Mouse (Mus musculus) CH12F3 (cell line): ENCODE results near the gene Ccdc28b.

ENCODE experiments used
- in situ Hi-C: fragments of 300-500 bp; cut with MboI; formaldehyde crosslinking; loops from 2 replicates; pipeline ENCODE4 v1.14.3; 2020; ENCODE audit warnings: low sequenced_read_pairs

Gene Ccdc28b

DNA sequence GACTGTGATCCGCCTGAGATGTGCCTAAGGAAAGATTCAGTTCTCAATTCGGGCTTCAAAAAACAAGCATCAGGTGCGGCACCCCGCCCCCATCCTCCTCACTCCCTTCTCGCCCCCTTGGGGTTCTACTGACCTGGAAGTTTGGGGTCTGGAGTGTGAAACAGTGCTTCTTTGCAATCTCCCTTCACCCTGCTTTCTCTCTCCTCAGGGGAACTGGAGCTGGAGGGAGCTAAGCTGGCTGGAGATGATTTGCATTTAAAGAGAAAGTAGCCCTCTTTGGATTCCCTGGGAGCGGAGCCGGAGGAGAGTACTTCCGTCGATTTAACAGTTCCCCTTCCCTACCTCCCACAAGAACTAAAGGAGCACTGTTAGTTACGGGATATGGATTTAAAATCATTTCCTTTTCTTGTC is at the start of gene Ccdc28b:
Gene Ccdc28b (minus strand): TSS at position 267 of the 411 bp plus-strand sequence.
- in situ Hi-C loops, result loop anchor here (25.0 kb wide), 1 partner anchor 261 kb away; no protein-coding TSS in a partner anchor

DNA sequence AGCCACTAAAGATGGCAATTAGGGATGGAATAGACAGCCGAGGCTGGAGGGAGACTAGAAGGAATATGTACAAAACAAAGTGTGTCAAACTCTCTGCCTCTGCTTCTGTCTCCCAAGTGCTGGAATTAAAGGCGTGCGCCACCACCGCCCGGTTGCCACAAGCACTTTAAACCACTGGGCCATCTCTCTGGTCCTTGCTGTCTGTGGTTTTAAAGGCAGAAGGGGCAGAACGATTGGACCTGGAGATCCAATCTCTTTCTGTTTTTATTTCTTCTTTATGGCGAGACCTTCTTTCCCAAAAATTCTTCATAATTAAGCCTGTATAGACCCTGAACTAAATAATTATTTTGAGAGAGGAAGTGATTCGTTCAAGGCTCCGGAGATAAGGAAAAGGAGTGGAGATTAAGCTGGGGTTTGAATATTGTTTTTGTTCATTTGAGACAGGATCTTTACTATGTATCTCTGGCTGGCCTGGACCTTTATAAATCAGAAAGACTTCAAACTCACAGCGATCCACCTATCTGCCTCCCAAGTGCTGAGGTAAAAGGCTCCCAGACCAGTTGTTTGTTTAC is 49.2 kb upstream of the Ccdc28b start:
- in situ Hi-C loops, result no loop called here

DNA sequence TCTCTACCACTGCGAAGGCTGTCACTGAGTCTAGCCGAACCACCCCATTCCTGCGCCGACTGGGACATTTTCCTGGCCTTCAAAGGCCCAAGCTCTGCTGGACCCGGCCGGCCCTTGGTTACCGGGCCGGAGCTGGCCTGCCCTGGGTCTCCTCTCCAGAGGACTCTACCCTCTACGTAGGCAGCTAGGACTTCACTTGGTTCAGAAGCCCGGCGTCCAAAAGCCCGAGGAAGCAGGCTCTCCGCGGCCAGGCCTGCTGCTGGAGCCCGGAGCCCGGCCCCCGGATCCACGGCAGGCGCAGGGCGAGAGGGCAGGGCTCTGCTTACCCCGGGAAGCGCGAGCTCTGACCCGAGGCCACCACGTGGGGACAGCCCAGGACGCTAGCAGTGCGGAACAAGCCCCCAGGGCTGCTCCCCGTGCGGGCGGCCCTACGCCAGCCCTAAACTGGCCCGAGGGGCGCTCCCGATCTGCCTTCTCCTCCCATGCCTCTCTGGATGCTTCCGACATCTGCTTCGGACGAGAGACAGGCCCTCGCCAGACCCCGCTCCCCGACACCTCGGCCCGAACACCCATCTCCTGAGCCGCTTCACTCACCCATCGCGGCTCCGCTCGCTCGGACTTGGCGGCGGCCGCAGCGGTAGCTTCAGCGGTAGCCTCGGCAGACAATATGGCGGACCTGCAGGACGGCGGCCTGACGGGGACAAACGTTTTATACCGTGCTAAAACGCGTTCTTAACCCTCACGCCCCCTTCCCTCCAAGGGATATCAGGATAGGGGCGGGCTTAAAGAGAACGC is 48.5 kb upstream of the Ccdc28b start, which contains the start of gene Kpna6:
Gene Kpna6 (minus strand): TSS at position 685 of the 795 bp plus-strand sequence.
- in situ Hi-C loops, result no loop called here

DNA sequence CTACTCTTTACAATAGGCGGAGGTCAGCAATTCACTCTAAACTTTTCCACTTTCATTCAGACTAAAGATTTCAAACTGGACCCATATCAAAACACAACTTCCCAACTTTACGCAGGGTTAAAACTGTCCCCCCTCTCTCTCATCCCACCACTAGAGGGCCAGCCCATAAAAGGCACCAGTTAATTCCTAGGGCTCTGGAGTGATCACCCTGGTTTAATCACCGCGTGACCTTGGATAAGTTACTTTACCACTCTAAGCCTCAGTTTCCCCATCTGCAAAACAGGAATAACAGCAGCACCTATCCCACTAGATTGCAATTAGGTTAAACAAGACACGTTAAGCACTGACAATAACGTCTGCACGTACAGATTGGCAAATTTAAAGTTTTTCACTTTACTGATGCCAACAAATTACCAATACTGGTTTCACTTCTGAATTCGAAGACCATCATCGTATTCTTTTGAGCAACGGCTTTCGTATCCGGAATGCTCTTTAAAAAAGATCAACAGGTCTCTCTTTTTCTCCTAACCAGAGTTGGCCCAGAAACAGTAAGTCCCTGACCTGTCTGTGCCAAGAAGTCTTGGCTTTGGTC is 47.8 kb upstream of the Ccdc28b start:
- in situ Hi-C loops, result no loop called here

DNA sequence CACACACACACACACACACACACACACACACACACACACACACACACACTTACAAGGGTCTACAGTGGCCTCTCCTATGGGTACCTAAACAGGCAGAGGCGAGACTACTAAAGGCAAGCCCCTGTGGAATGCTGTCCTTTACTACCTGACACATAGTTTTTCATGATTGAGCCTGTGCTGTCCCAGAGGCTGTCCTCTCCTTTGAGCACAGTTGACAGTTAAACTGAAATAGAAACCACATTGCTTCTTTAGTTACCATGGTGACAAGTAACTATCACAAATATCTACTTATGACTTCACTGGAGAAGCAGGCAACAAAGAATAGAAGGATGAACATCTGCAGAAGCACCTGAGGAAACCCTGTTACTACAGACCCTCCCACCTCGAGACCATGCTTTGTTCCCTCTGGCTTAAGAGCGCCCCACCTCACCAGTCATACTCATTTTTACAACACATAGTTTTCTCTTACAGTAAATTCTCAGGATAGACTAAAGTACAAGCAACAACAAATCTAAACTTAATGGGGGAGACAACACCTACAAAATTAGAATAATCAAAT is 38.6 kb upstream of the Ccdc28b start:
- in situ Hi-C loops, result no loop called here

DNA sequence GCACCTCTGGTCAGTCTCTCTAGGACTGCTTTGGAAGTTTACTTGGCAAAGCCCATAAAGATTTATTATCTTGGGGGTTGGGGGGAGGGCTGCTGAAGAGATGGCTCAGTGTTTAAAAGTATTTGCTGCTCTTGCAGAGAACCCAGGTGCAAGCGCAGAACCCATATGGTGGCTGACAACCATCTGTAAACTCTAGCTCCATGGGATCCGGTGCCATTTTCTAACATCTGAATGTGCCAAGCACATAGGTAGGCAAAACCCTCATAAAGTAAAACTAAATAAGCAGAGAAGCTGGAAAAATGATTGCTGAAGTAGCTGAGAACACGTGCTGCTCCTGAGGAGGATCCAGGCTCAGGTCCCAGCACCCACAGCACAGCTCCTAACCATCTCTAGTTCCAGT is 37.8 kb upstream of the Ccdc28b start:
- in situ Hi-C loops, result no loop called here

DNA sequence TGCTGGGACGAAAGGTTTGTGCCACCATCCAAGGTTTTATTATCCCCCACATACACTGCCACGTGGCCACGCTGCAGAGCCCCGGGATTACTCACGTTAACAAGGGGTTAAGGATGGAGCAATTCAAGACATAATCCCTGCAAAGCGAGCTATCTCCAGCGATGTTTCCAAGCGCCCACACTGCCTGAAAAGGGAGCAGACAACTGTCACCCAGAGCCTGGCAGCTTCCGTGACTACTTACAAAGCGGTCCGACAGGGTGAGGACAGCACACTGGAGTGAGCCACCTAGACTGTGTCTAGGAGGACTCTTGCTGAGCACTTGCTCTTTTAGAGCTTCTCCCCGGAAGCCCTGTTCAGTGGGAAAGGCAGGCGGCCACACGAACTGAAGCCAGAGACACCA is 31.0 kb upstream of the Ccdc28b start:
- in situ Hi-C loops, result no loop called here

DNA sequence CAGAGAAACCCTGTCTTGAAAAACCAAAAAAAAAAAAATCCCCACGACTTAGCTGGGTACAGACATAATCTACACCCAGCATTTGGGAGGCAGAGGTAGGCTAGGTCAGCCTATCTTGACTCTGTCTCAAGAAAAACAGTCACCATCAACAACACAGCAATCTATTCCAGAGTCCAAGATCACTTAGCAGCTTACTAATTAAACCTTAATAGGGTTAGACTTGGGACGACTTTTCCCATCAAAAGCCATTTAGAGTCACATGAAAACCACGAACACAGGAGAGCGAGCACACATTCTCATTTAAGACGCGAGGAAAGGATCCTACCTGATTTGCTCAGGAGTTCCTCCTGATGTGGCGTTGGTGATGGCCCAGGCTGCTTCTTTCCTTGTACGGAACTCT is 26.6 kb upstream of the Ccdc28b start:
- in situ Hi-C loops, result no loop called here

DNA sequence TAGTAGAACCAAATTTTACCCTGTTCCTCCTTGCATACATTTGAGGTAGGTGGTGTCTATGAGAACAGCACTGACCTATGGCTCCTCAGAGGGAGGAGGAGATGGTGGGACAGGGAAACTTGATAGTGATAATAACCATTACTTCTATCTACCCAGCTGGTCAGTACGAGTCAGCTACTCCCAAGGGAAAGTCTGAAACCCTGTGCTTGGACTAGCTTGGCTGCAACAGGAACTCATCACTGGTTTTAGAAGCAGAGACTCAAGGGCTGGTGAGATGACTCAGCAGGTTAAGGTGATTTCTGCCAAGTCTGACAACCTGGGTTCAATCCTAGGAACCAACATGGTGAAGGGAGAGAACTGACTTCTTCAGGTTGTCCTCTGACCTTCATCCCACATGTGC is 24.9 kb upstream of the Ccdc28b start:
- in situ Hi-C loops, result no loop called here

DNA sequence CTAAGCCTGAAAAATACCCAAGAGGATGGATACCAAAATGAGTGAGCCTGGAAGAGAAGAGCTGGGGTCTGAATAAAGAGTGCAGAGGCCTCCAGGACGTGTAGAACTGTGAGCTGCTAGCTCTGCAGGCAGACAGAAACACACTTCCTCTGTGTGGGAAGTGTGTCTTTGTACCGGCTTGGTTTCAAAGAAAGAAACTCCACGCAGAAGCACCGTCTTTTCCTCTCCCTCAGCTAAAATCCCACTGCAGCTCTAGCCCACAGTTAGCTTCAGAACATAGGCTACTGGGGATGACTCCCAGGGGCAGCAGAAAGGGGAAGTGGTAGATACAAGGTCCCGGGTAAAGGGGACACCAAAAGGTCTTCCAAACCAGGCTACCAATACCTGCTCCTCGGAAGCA is 21.5 kb upstream of the Ccdc28b start:
- in situ Hi-C loops, result no loop called here

DNA sequence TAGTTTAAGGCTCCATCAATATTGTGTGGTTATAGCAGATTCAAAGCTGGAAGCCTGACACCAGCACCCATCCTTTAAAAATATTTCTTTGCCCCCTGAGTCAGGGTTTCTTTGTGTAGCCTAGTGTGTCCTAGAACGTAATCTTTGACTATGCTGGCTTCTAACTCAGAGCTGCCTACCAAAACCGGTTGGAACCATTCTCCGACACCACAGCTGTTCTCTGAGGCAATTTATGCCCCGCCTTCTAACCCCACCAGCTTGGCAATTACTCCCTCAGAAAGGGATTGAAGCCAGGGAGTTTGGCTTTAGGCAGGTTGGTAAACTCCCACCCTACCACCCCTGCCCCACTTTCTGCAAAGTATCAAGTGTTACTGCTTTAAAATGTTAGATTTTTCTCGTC is 18.0 kb upstream of the Ccdc28b start:
- in situ Hi-C loops, result no loop called here

DNA sequence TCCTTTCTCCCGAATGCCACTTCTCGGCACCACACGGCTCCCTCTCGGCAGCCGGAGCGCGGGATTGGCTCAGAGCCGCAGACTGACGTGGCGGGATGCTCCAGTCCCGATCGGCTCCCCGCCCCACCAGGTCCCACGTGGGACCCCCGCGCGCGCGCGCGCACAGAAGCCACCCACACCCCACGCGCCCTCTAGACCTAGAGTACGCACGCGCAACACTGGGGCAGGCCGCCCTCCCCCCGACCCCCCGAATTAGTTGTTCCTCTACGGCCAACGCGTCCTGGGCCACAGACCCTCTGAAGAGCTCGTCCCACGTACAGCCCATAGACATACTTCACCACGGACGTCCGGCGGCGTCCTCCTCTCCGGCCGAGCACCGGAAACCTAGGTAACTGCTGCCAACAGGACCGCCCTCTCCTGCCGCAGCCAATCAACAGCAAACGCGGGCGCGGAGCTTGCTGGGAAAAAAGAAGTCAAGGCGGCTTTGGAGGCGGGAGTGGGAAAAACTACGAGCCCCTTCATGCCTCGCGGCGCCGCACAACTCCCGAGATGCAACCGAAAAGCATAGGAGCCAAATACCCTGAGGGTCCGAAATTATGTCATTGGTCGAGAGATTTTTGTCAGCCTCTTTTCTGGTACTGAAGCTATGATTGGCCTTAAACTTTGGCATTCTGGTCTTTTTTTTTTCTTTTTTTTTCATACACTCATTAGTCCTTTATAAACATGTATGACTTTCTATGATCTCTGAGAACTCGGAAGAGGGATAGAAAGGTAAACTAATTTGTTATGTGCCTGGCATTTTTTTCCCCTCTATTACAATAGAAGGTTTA is 17.1 kb upstream of the Ccdc28b start, which contains the start of gene Txlna:
Gene Txlna (minus strand): TSS at position 428 of the 830 bp plus-strand sequence.
- in situ Hi-C loops, result no loop called here

DNA sequence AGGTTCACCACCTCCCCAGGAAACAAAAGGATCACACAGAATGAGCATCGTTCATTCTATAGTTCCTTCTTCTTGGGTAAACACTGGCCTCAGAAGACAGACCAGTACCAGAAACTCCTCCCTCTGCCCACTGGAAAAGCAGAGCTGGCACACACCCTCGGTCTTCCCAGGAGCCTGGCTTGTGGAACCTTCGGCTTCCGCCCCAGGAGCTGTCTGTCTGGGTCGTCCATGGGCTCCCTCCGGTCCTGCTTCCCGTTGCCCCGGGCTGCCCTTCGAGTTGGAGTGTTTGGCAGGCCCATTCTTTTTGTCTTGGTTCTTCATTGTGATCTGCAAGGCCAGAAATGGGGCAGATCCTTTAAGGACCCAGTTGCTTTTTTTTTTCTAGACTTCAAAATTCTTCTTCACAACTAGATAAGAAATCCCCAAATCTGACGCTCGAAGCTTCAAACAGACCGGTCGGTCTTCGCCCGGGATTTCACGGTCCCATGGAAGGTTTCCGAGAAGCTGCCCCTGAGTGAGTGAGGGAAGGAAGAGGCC is 16.4 kb upstream of the Ccdc28b start:
- in situ Hi-C loops, result no loop called here

DNA sequence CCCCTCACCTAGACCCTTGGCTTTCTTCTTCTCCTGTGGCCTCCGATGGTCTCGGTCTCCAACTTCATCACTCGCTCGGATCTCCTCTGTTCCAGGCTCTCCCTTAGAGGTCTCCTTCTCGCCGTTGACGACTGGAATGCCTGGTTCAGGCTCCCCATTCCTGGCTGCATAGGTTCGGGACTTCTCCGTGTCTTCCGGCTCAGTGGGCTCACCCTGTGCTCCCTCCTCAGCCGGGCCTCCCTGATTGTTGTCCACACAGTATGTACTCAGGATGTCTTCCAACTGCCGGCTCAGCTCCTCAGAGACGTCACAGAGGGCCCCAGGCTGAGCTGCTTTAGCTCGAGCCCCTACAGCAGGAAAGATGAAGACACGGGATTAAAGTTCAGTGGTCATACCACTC is 15.5 kb upstream of the Ccdc28b start:
- in situ Hi-C loops, result no loop called here

DNA sequence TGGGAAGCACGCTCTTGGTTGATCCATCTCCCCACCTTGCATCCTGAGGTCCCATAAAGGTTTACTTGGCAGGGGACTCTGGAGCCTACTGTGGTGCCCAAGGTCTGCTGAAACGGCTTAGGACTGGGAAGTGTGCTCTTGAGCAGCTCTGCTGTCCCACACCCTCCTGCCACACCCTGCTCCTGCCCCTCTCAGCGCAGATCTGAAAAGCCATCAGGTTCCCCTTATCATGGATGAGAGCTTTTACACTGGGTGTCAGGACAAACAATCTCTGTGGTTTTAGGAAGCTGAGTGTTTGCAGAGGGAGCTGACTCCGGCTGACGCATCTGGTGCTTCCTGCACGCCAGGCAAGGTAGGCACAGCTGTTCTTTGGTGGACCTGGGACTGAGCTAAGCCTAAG is 10.1 kb upstream of the Ccdc28b start:
- in situ Hi-C loops, result no loop called here

DNA sequence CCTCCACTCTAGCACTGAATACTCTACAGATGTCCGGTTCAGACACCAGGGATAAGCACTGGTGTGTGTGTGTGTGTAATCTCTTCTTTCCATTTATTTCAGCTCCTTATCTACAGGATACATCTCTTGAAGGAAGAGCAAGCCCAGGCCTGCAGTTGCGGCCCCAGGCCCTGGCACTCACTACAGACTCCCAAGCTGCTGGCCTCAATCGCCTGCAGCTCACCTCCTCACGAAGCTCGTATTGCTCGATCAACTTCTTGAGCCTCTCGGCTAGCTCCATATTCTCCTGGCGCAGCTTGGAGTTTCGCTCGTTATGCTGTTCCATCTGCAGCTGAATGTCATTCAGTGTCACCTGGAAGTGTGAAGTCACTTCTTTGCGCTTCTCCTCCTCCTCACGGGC is 8.1 kb upstream of the Ccdc28b start:
- in situ Hi-C loops, result no loop called here

DNA sequence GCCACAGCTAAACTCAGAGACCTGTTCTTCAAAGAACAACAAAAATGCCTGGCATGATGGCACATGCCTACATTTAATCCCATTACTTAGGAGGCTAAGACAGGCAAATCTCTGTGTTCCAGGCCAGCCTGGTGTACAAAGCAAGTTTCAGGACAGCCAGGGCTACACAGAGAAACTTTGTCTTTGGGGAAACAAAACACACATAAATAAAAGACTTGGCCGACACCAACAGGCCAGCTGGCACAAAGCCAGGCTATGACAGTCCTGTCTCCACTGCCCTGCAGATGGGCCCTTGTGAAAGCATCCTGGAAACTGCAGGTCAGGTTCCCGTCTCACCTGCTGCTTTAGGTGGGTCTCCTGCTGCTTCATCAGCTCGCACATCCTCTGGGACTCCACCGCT is 7.2 kb upstream of the Ccdc28b start:
- in situ Hi-C loops, result no loop called here

DNA sequence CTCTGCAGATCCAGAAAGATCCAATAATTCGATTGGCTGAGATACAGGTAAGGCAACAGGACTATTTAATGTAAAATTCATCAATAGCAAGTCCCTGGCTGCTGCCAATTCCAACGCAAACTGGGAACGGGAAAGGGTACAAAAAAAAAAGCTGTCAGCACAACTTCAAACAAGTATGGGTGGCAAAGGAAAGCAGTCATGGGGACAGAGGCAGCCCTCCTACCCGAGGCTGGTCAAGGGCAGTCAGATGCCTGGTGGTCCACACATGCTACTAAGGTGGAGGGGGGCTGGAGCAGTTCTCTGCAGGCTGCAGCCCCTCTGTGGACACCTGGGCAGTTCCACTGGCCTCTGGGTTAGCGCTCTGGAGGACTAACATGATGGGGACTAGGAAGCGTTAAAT is 2.3 kb upstream of the Ccdc28b start:
- in situ Hi-C loops, result no loop called here

DNA sequence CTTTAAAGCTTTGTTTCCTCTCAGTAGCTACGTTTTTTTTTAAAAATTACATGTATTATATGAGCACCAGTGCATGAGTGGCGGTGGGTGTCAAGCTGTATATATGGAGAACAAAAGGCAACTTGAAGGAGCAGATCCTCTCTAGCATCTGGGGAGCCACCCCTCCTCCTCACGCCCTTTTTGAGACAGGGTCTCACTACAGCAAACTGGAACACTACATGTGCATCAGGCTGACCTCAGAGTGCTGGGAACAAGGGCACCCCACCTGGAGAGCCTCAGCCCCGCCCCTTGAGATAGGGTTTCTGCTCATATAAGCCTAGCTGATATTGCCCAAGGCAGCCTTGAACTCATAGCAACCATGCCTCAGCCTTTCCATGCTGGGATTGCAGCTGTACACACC is 1.7 kb upstream of the Ccdc28b start:
- in situ Hi-C loops, result no loop called here

DNA sequence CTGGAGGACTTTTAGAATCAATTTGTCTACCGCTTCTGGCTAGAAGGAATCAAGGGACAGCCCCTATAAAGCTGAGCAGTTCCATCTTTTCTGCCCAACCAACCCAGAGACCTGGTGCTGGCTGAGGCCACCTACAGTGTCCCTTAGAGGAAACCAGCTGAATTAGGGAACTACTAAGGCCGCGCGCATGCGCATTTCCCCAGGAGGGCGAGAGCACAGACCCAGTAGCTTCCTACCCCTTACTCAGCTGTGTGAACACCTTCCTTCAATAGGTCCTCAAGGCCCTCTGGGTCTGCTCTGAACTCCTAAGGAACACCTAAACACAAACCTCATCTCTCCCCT is 1.3 kb upstream of the Ccdc28b start:
- in situ Hi-C loops, result no loop called here
